In genomic region chr3:119892533-119893164, GRCm38 (mm10) we compare ENCODE assay signal across 18 mouse cellular contexts.
DNase-seq lines count a peak whose midpoint lies in the region; ATAC-seq and TF ChIP-seq lines count a peak whose summit lies in the region.
"Had no signal": no experiment of that assay in that cellular context is flagged by ENCODE, and none has a peak within 500 bp of the region (broad histone marks: within the 10 kb centered on the region; RNA-seq: fewer than 3 reads in every experiment).

No protein-coding gene starts in this region.

- no peaks in the 10 kb centered on the region for H3K27me3 ChIP-seq in forebrain, embryonic 12.5 days
- no peaks in the 10 kb centered on the region for H3K27me3 ChIP-seq in hindbrain, embryonic 14.5 days (ENCODE audit: control insufficient read depth, insufficient read depth, low read length)
- H3K27me3 ChIP-seq in midbrain, embryonic 14.5 days (ENCODE audit: control insufficient read depth, insufficient read depth, low read length): no peaks in the 10 kb centered on the region

- peak; percentile 52 for DNase-seq in brain, embryonic 14.5 days (ENCODE audit: low read depth)
- no peak for DNase-seq in hindbrain, embryonic 14.5 days (ENCODE audit: low spot score)
- DNase-seq in midbrain, embryonic 14.5 days: peak; percentile 65
- no peak for DNase-seq in left cerebral cortex, adult 8-10 months (ENCODE audit: low spot score in 2 of 2)
- DNase-seq in lung, postnatal 25 days (ENCODE audit: low spot score): no peak
- no peak for DNase-seq in spleen, adult 18-20 months
- DNase-seq: adrenal gland, postnatal 36 days; cerebellum, adult 9-11 months; gastrocnemius, postnatal 10 days; heart, adult 18-20 months; kidney, adult 2 months; kidney, postnatal 36 days; liver; lung, adult 18-20 months; right cerebral cortex, postnatal 14 days; thymus, postnatal 25 days had no signal

- H3K27ac ChIP-seq in forebrain, embryonic 12.5 days: no peak overlapping the region
- peak overlapping the region; percentile 66 for H3K27ac ChIP-seq in hindbrain, embryonic 14.5 days
- peak overlapping the region; percentile 86 for H3K27ac ChIP-seq in midbrain, embryonic 14.5 days (replicated peaks; ENCODE audit: low read depth, low read length)
- H3K27ac ChIP-seq: stomach, postnatal 0 days had no signal

- H3K9ac ChIP-seq in forebrain, embryonic 12.5 days: no peak overlapping the region
- peak overlapping the region; percentile 39; the same call in 1 of the 2 replicates for H3K9ac ChIP-seq in hindbrain, embryonic 14.5 days
- H3K9ac ChIP-seq in midbrain, embryonic 14.5 days (replicated peaks; ENCODE audit: low read length): no peak overlapping the region

- peak overlapping the region; percentile 54; the same call in 1 of the 2 replicates for H3K4me2 ChIP-seq in forebrain, embryonic 12.5 days
- peak overlapping the region; percentile 49 for H3K4me2 ChIP-seq in hindbrain, embryonic 14.5 days (replicated peaks)
- peak overlapping the region; percentile 55 for H3K4me2 ChIP-seq in midbrain, embryonic 14.5 days (ENCODE audit: low read length)

- H3K36me3 ChIP-seq in forebrain, embryonic 12.5 days (replicated peaks): no peaks in the 10 kb centered on the region
- H3K36me3 ChIP-seq in hindbrain, embryonic 14.5 days (replicated peaks; ENCODE audit: control insufficient read depth, insufficient read depth): no peaks in the 10 kb centered on the region
- no peaks in the 10 kb centered on the region for H3K36me3 ChIP-seq in midbrain, embryonic 14.5 days (ENCODE audit: control insufficient read depth, insufficient read depth, low read length)

- ATAC-seq in forebrain, embryonic 12.5 days (ENCODE audit: low FRiP score): 0 out of 2 replicates have a peak, but pooled peaks have one; percentile 3
- ATAC-seq in hindbrain, embryonic 14.5 days (ENCODE audit: low FRiP score): no peak
- ATAC-seq in midbrain, embryonic 14.5 days (ENCODE audit: low FRiP score, low TSS enrichment): peak; percentile 21; the same call in 1 of the 2 replicates

- H3K4me3 ChIP-seq in forebrain, embryonic 12.5 days (replicated peaks): no peak overlapping the region
- no peak overlapping the region for H3K4me3 ChIP-seq in hindbrain, embryonic 14.5 days (replicated peaks; ENCODE audit: low read length)
- H3K4me3 ChIP-seq in midbrain, embryonic 14.5 days (replicated peaks; ENCODE audit: low read depth, low read length): no peak overlapping the region

- TF ChIP-seq CTCF in brain, embryonic 14.5 days (IDR thresholded peaks at IDR 0.05; ENCODE audit: borderline replicate concordance, extremely low read depth, insufficient read depth, insufficient read length): no peak

- WGBS in forebrain, embryonic 12.5 days: 62% methylated on average over 9 of the region's 9 CpGs
- WGBS in hindbrain, embryonic 14.5 days: 54% methylated on average over 9 of the region's 9 CpGs
- WGBS in midbrain, embryonic 14.5 days: 40% methylated on average over 9 of the region's 9 CpGs

- H3K4me1 ChIP-seq in forebrain, embryonic 12.5 days: peaks cover 26% of the 10 kb centered on the region
- peaks cover 20% of the 10 kb centered on the region for H3K4me1 ChIP-seq in hindbrain, embryonic 14.5 days (replicated peaks; ENCODE audit: control insufficient read depth, insufficient read depth, low read length)
- peaks cover 18% of the 10 kb centered on the region for H3K4me1 ChIP-seq in midbrain, embryonic 14.5 days (ENCODE audit: control insufficient read depth, insufficient read depth, low read length)

- TF ChIP-seq POLR2A in brain, embryonic 14.5 days (IDR thresholded peaks at IDR 0.05; ENCODE audit: borderline replicate concordance, extremely low read depth, insufficient read depth, insufficient read length, poor library complexity, severe bottlenecking): no peak

- H3K9me3 ChIP-seq in forebrain, embryonic 12.5 days: no peaks in the 10 kb centered on the region
- H3K9me3 ChIP-seq in hindbrain, embryonic 14.5 days (ENCODE audit: control insufficient read depth, low read length): no peaks in the 10 kb centered on the region
- H3K9me3 ChIP-seq in midbrain, embryonic 14.5 days (ENCODE audit: control insufficient read depth, low read length): no peaks in the 10 kb centered on the region

Comparison
In these comparisons a context has a peak if more than half of its experiments do, and no peak if none do; other contexts are left out.
1. DNase-seq: peak in brain, embryonic 14.5 days (single experiment) and midbrain, embryonic 14.5 days (single experiment); none in hindbrain, embryonic 14.5 days (single experiment), left cerebral cortex, adult 8-10 months (0 of 2), lung, postnatal 25 days (single experiment) and spleen, adult 18-20 months (0 of 2).
2. Peak in every context shown above with its lines, with median percentiles within 50 percentile points of each other: H3K4me2 ChIP-seq.